Mouse (Mus musculus) intestine, postnatal 0 days (tissue): ENCODE results near the gene Adh5. TPM values are rescaled to one million over a fixed set of nuclear protein-coding genes. Genes with fewer than 3 reads are reported as not detected.
"Not testable (repeated sequence)": the region's sequence is repeated elsewhere in the genome, so short reads cannot be mapped to it uniquely, and the experiment has no call there.

Experiments used
- ATAC-seq: fragments of 200-750 bp; cut with Nextera tagmentation; 2 replicates; pipeline ENCODE4 v1.8.0; 2017; ENCODE audit warnings: mild to moderate bottlenecking, moderate TSS enrichment, moderate library complexity
- H3K27ac ChIP-seq: fragments of 300-500 bp; sonication (generic); 2 replicates; pipeline ENCODE4 v1.5.1; 2014; ENCODE audit warnings: mild to moderate bottlenecking, low read depth, low read length, moderate library complexity
- H3K27me3 ChIP-seq: fragments of 300-500 bp; sonication (generic); replicated peaks from 2 replicates; pipeline ENCODE4 v1.6.1; 2014; ENCODE audit warnings: low read length, mixed read lengths; ENCODE audit not compliant: control insufficient read depth, insufficient read depth
- H3K36me3 ChIP-seq: fragments of 300-500 bp; sonication (generic); 2 replicates; pipeline ENCODE4 v1.6.1; 2014; ENCODE audit warnings: mild to moderate bottlenecking, moderate library complexity; ENCODE audit not compliant: control insufficient read depth, insufficient read depth
- H3K4me1 ChIP-seq: fragments of 300-500 bp; sonication (generic); replicated peaks from 2 replicates; pipeline ENCODE4 v1.6.1; 2014; ENCODE audit warnings: antibody characterized with exemption, low read length, mixed read lengths; ENCODE audit not compliant: control insufficient read depth, insufficient read depth
- H3K4me2 ChIP-seq: fragments of 300-500 bp; sonication (generic); replicated peaks from 2 replicates; pipeline ENCODE4 v1.6.1; 2014; ENCODE audit warnings: low read depth, mild to moderate bottlenecking, moderate library complexity
- H3K4me3 ChIP-seq: fragments of 300-500 bp; sonication (generic); 2 replicates; pipeline ENCODE4 v1.5.1; 2014; ENCODE audit warnings: low read depth, low read length
- H3K9ac ChIP-seq: fragments of 300-500 bp; sonication (generic); 2 replicates; pipeline ENCODE4 v1.6.1; 2014; ENCODE audit warnings: mild to moderate bottlenecking, low read depth, low read length
- H3K9me3 ChIP-seq: fragments of 300-500 bp; sonication (generic); 2 replicates; pipeline ENCODE4 v1.6.1; 2016; ENCODE audit warnings: mixed run types; ENCODE audit not compliant: control insufficient read depth
- CTCF ChIP-seq: sonication (generic); IDR thresholded peaks from 2 replicates; pipeline ENCODE4 v1.5.1; 2016; ENCODE audit warnings: low read depth, mild to moderate bottlenecking, control low read depth, antibody characterized with exemption, moderate library complexity
- WGBS: fragments of 180-500 bp; shearing (Covaris S2); extraction: QIAGEN DNeasy Blood & Tissue Kit; methylation state at CpG from one replicate; pipeline ENCODE4 v1.1.7; 2014; 5-methylcytosine and 5-hydroxymethylcytosine counted together
- polyA plus RNA-seq: library from polyadenylated mRNA; unstranded; fragments of >200 nt; fragmentation: Nextera tagmentation; extraction: Ambion mirVana; gene quantifications from 2 replicates; pipeline ENCODE4 v1.2.1, GENCODE M21; 2015

Adh5 gene
- polyA plus RNA-seq, 1 experiment from 2014 or later, result 105 TPM

DNA sequence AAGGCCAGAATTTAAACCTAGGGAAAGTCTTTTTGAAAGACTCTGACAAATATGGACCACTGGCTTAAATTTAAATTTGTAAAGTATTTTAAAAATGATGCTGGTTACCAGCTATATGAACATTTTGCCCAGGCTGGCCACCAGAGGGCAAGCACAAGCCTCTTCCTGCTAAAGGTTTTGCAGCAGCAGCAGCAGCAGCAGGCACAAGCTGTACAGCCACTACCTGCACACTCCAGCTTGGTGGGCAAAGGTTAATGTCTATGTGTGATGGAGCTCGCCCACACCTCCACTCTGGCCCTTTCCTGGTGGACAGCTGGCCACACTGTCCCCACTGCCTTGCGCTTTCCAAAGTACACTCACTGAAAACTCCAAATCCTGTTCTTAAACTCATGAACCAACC is 20.2 kb downstream of the Adh5 start:
- no peak overlapping the region for H3K4me2 ChIP-seq
- H3K9me3 ChIP-seq, result no peaks in the 10 kb centered on the region
- H3K4me1 ChIP-seq, result no peaks in the 10 kb centered on the region
- H3K27ac ChIP-seq, result no peak overlapping the region
- peak; percentile 76; the same call in 1 of the 2 replicates for ATAC-seq
- no peak overlapping the region for H3K4me3 ChIP-seq
- H3K9ac ChIP-seq, result no peak overlapping the region
- WGBS, result 70% methylated on average over 2 of the region's 2 CpGs
- no peaks in the 10 kb centered on the region for H3K27me3 ChIP-seq
- peaks cover 72% of the 10 kb centered on the region for H3K36me3 ChIP-seq
- peak; percentile 79 for TF ChIP-seq CTCF

GRCm38 (mm10) chr3:138463807-138464206 is 20.9 kb downstream of the Adh5 start:
- WGBS, result 69% methylated on average over 6 of the region's 6 CpGs
- ATAC-seq, result no peak
- Histone ChIP-seq H3K4me1 (no peaks in the 10 kb centered on the region), H3K27me3 (no peaks in the 10 kb centered on the region), H3K4me2 (no peak overlapping the region), H3K36me3 (peaks cover 73% of the 10 kb centered on the region), H3K4me3 (no peak overlapping the region), H3K27ac (no peak overlapping the region), H3K9me3 (no peaks in the 10 kb centered on the region), H3K9ac (no peak overlapping the region)
- no peak for TF ChIP-seq CTCF

- no peaks in the 10 kb centered on the region for H3K27me3 ChIP-seq
- H3K4me1 ChIP-seq, result no peaks in the 10 kb centered on the region
- no peak overlapping the region for H3K27ac ChIP-seq
- peaks cover 75% of the 10 kb centered on the region for H3K36me3 ChIP-seq
- no peak overlapping the region for H3K4me2 ChIP-seq
- WGBS, result 77% methylated on average over 16 of the region's 16 CpGs
- ATAC-seq, result no peak
- no peak overlapping the region for H3K9ac ChIP-seq
- no peak overlapping the region for H3K4me3 ChIP-seq
- TF ChIP-seq CTCF, result no peak
- H3K9me3 ChIP-seq, result no peaks in the 10 kb centered on the region
Measured at GRCm38 (mm10) chr3:138464573-138465147, 21.8 kb downstream of the Adh5 start.

GRCm38 (mm10) chr3:138466656-138467055 is 23.8 kb downstream of the Adh5 start:
- H3K4me2 ChIP-seq, ATAC-seq, H3K9ac ChIP-seq, H3K4me3 ChIP-seq, H3K27ac ChIP-seq, H3K27me3 ChIP-seq, H3K4me1 ChIP-seq, H3K9me3 ChIP-seq: not testable (repeated sequence)
- 78% methylated on average over 1 of the region's 1 CpGs for whole genome bisulfite sequencing
- peaks cover 74% of the 10 kb centered on the region for H3K36me3 ChIP-seq

DNA sequence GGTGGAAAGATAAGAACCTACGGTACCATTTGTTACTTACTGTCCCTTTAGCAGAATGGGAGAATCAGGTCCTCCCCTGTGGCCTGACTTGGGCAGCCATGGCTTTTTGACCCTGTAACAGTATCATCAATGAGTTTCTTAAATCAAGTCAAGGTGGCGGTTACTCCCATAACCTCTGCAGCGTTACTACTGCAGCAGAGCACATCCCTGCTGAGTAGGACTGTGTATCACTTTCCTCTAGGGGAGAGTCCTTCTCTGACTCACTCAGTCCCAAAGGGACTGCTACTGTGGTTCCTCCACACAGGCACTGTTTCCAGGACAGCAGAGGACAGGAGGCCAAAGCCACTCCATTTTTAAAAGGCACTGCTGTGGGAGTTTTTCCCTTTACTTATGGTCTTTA is 28.2 kb downstream of the Adh5 start:
- Histone ChIP-seq H3K9me3 (no peaks in the 10 kb centered on the region), H3K27ac (no peak overlapping the region), H3K27me3 (no peaks in the 10 kb centered on the region), H3K4me1 (no peaks in the 10 kb centered on the region), H3K9ac (no peak overlapping the region), H3K36me3 (peaks cover 53% of the 10 kb centered on the region), H3K4me3 (no peak overlapping the region), H3K4me2 (no peak overlapping the region)
- WGBS, result 88% methylated on average over 3 of the region's 3 CpGs
- TF ChIP-seq CTCF, result no peak
- no peak for ATAC-seq

DNA sequence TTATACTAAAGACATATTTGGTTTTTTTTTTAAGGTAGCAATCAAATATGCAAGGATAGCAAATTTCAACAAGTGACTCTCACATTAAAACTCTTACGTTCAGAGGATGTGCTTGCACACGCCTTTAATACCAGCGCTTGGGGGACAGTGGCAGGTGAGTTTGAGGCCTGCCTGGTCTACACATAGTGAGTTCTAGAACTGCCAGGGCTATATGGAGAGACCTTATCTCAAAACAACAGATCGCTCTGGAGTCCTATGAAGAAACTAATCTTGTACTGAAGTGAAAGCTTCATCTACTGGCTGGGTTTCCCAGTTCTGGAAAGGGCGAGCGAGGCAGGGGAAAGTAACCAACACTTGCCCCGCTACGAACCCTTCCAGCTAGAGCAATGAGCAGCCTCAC is 36.6 kb downstream of the Adh5 start:
- no peak for ATAC-seq
- H3K9ac ChIP-seq, result no peak overlapping the region
- H3K4me1 ChIP-seq, result no peaks in the 10 kb centered on the region; the same call in 1 of the 2 replicates
- H3K36me3 ChIP-seq, result peaks cover 19% of the 10 kb centered on the region
- no peak for TF ChIP-seq CTCF
- H3K27me3 ChIP-seq, result no peaks in the 10 kb centered on the region
- no peak overlapping the region for H3K4me2 ChIP-seq
- no peak overlapping the region for H3K4me3 ChIP-seq
- no peak overlapping the region for H3K27ac ChIP-seq
- no peaks in the 10 kb centered on the region for H3K9me3 ChIP-seq
- WGBS, result 97% methylated on average over 8 of the region's 8 CpGs
